11 mouse cellular contexts compared by ENCODE assay signal in the genomic region with DNA sequence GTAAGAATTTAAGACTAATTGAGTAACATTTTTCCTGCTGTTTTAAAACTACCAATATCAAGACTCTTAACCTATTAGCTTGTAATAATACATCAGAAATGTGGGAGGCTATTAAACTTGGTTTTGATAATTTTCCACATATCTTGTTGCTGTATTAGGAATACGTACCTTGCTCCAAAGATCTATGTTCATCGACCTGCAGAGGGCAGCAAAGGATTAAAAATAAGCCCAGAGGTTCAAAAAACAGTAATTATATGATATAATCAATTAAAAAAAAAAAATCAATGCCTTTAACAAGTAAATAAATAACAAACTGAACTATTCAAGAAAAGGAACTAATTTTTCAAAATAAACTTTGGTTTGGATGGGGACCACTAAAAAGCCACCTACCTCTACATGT. TPM values are rescaled to one million over a fixed set of nuclear protein-coding genes. Genes with fewer than 3 reads are reported as not detected.
DNase-seq lines count a peak whose midpoint lies in the region; ATAC-seq and TF ChIP-seq lines count a peak whose summit lies in the region.
"Had no signal": no experiment of that assay in that cellular context is flagged by ENCODE, and none has a peak within 500 bp of the region (broad histone marks: within the 10 kb centered on the region; RNA-seq: fewer than 3 reads in every experiment).

No protein-coding gene starts in this region.

- no peak overlapping the region for H3K27ac ChIP-seq in kidney, embryonic 15.5 days
- no peak overlapping the region for H3K27ac ChIP-seq in thymus, adult 2 months (ENCODE audit: control insufficient read depth, insufficient read depth, low read length)
- H3K27ac ChIP-seq: forebrain, embryonic 10.5 days; heart, embryonic 15.5 days; liver, embryonic 15.5 days had no signal

- no peak overlapping the region for H3K9ac ChIP-seq in kidney, embryonic 15.5 days
- H3K9ac ChIP-seq: heart, embryonic 15.5 days; liver, embryonic 15.5 days had no signal

- no peak for TF ChIP-seq CTCF in thymus, adult 2 months (IDR thresholded peaks at IDR 0.05; ENCODE audit: borderline replicate concordance, control insufficient read depth, extremely low read depth, insufficient read depth, low read length, poor library complexity)

- peaks cover 44% of the 10 kb centered on the region for H3K36me3 ChIP-seq in kidney, embryonic 15.5 days
- peaks cover 9% of the 10 kb centered on the region; the same call in 1 of the 2 replicates for H3K36me3 ChIP-seq in thymus, adult 2 months (ENCODE audit: control insufficient read depth, insufficient read depth, low read length)

- H3K27me3 ChIP-seq in kidney, embryonic 15.5 days, result no peaks in the 10 kb centered on the region
- no peaks in the 10 kb centered on the region for H3K27me3 ChIP-seq in thymus, adult 2 months (ENCODE audit: control insufficient read depth, insufficient read depth, low read length)
- H3K27me3 ChIP-seq: heart, embryonic 15.5 days; liver, embryonic 15.5 days had no signal

- no peak for ATAC-seq in kidney, embryonic 15.5 days (replicated peaks; ENCODE audit: low FRiP score)
- ATAC-seq in erythroblast, adult 5-6 weeks (replicated peaks; ENCODE audit: low FRiP score, poor library complexity, severe bottlenecking), result 0 out of 2 replicates have a peak, but pooled peaks have one; percentile 47

- no peak overlapping the region for H3K4me3 ChIP-seq in kidney, embryonic 15.5 days (replicated peaks)
- H3K4me3 ChIP-seq in thymus, adult 2 months (ENCODE audit: control insufficient read depth, insufficient read depth, low read length), result no peak overlapping the region
- H3K4me3 ChIP-seq: forebrain, embryonic 10.5 days; heart, embryonic 15.5 days; liver, embryonic 15.5 days had no signal

- peaks cover 14% of the 10 kb centered on the region for H3K4me1 ChIP-seq in kidney, embryonic 15.5 days
- H3K4me1 ChIP-seq in thymus, adult 2 months (replicated peaks; ENCODE audit: control insufficient read depth, insufficient read depth, low read length), result peaks cover 9% of the 10 kb centered on the region
- H3K4me1 ChIP-seq: heart, embryonic 15.5 days had no signal

- H3K4me2 ChIP-seq in kidney, embryonic 15.5 days, result no peak overlapping the region
- H3K4me2 ChIP-seq: heart, embryonic 15.5 days; liver, embryonic 15.5 days had no signal

- peak; percentile 41 for DNase-seq in kidney, adult 9 months
- DNase-seq in thymus, adult 2 months, result peak; percentile 19
- DNase-seq in thymus, adult 18-20 months, result no peak
- DNase-seq in Muller cell, postnatal 12 days (ENCODE audit: inconsistent ontology term), result no peak
- DNase-seq in heart, postnatal 25 days (ENCODE audit: low spot score), result no peak
- DNase-seq: cerebellum, adult 9-11 months had no signal

- H3K9me3 ChIP-seq in kidney, embryonic 15.5 days (replicated peaks), result no peaks in the 10 kb centered on the region
- H3K9me3 ChIP-seq: forebrain, embryonic 10.5 days; heart, embryonic 15.5 days; liver, embryonic 15.5 days had no signal

- intact Hi-C loops in heart, postnatal 25 days (cut with DNase I), result no loop called here

- TF ChIP-seq POLR2A in thymus, adult 2 months (IDR thresholded peaks at IDR 0.05; ENCODE audit: control insufficient read depth, extremely low read depth, insufficient read depth, low read length, poor library complexity), result no peak

- WGBS in kidney, embryonic 15.5 days, result 73% methylated on average over 2 of the region's 2 CpGs
- 78% methylated on average over 2 of the region's 2 CpGs for WGBS in thymus, adult 2 months

RNA-seq across cellular contexts. Expression of gene Lrpprc, which starts 34.5 kb away (rescaled TPM):
- polyA plus RNA-seq in kidney, embryonic 15.5 days (2015; fragmentation: Nextera tagmentation; extraction: Ambion mirVana), result 51.7 and 56.6 TPM in 2 replicates
- polyA plus RNA-seq in thymus, adult 2 months (2012; rRNA removed), result 10.0 and 12.6 TPM in 2 replicates
- 36.4 and 60.1 TPM in 2 replicates for total RNA-seq in erythroblast, adult 5-6 weeks (2015; ENCODE audit: low replicate concordance)
- total RNA-seq in erythroblast, adult 5-6 weeks (2017; ENCODE audit: low replicate concordance), result 74.5 and 116 TPM in 2 replicates
- total RNA-seq in heart, postnatal 25 days (2021), result 100 to 1,000 TPM; 144 to 145 TPM

Comparison
In these comparisons a context has a peak if more than half of its experiments do, and no peak if none do; other contexts are left out.
1. DNase-seq: peak in kidney, adult 9 months (single experiment) and thymus, adult 2 months (single experiment); none in thymus, adult 18-20 months (0 of 2), Muller cell, postnatal 12 days (single experiment) and heart, postnatal 25 days (single experiment).